Mouse (Mus musculus) fat pad, adult 2 months (tissue): Measurements from ENCODE around the gene Abca7.
"Not testable (repeated sequence)": the region's sequence is repeated elsewhere in the genome, so short reads cannot be mapped to it uniquely, and the experiment has no call there.

Experiments used
- DNase-seq: peaks from one replicate; pipeline ENCODE4 v3.0.0-alpha.2; 2011; ENCODE audit warnings: low read depth, low spot score; ENCODE audit errors: extremely low read depth

Abca7 gene

GRCm38 (mm10) chr10:80020603-80021319 is 24.5 kb downstream of the Abca7 start:
- DNase-seq = no peak

DNA sequence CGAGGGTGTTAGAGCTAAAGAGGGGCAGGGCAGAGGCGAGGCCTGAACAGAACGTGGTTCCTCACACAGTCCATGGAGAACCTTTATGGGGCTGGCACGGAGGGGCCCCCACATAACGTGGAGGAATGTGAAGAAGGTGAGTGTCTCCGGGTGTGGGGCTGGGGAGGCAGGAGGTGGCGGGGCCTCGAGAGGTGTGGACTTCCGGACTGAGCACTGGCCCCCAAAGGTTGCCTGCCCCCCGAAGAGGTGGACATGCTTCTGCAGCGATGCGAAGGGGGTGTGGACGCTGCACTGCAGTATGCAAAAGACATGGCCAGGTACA is 25.0 kb downstream of the Abca7 start:
- DNase-seq = no peak

- no peak for DNase-seq
These were observed 25.9 kb downstream of the Abca7 start for GRCm38 (mm10) chr10:80022164-80022563.

- no peak for DNase-seq
These were observed 26.5 kb downstream of the Abca7 start for GRCm38 (mm10) chr10:80022806-80023205.

DNA sequence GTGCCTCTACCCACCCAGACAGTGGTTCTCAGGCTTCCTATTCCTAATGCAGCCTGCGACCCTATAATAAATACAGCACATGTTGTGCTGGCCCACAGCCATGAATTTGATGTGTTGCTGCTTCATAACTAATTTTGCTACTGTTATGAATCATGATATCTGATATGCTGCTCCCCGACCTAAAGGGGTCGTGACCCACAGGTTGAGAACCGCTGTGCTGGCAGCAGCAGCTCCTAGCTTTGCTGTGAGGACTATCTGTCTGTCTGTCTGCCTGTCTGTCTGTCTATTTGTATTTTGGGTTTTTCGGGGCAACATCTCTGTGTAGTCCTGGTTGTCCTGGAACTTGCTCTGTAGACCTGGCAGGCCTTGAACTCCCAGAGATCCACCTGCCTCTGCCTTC is 27.5 kb downstream of the Abca7 start:
- no peak for DNase-seq

GRCm38 (mm10) chr10:80024229-80025043 is 28.1 kb downstream of the Abca7 start:
- no peak for DNase-seq

DNA sequence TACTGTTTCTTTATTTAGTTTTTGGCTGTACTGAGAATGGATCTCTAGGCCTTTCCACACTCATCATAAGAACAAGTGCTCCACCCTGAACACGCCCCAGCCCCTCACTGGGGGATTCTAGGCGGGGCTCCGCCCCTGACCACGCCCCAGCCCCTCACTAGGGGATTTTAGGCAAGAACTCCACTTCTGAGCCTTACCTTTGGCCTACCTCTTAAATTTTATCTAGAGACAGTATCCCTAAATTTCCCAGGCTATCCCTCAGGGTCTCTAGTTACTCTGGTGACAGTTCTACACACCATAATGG is 28.7 kb downstream of the Abca7 start:
- no peak for DNase-seq

GRCm38 (mm10) chr10:80025463-80025862 is 29.2 kb downstream of the Abca7 start:
- no peak for DNase-seq

DNA sequence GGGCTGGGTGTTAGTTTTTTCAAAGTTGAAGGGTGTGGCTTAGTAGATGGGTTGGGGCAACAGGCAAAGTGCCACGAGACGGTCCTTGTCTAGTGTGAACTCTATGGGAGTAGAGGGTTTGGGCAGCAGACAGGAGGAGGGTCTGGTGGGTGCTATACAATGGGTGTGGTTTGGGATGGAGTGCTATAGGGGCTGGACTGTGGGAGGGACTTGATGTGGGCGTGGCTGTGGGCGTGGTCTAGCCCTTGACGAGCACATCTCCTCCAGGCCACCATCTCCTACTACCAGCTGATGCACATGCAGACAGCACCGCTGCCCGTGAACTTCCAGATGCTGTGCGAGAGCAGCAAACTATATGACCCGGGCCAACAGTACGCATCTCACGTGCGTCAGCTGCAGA is 29.6 kb downstream of the Abca7 start:
- DNase-seq = no peak

GRCm38 (mm10) chr10:80027681-80028520 is 31.6 kb downstream of the Abca7 start:
- DNase-seq = no peak

DNA sequence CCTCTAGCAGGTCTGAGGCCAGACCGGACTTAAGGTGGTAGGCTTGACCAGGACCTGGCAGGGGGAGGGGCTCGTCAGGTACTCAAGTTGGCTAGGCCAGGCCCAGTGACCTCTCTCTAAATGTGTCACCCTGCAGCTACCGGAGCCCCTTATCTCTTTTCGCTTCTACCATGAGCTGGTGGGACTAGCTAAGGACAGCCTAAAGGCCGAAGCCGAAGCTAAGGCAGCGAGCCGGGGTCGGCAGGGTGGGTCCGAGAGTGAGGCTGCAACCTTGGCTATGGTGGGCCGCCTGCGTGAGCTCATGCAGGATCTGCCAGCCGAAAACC is 32.2 kb downstream of the Abca7 start:
- no peak for DNase-seq

- no peak for DNase-seq
These were observed 33.9 kb downstream of the Abca7 start for GRCm38 (mm10) chr10:80030191-80030590.

- no peak for DNase-seq
These were observed 34.4 kb downstream of the Abca7 start for GRCm38 (mm10) chr10:80030736-80031135.

GRCm38 (mm10) chr10:80032799-80033480 is 36.6 kb downstream of the Abca7 start:
- no peak for DNase-seq

GRCm38 (mm10) chr10:80033511-80034391 is 37.5 kb downstream of the Abca7 start:
- DNase-seq = no peak

- no peak for DNase-seq
These were observed 38.9 kb downstream of the Abca7 start for GRCm38 (mm10) chr10:80035148-80035547.

- no peak for DNase-seq
These were observed 39.4 kb downstream of the Abca7 start for GRCm38 (mm10) chr10:80035686-80036085.

DNA sequence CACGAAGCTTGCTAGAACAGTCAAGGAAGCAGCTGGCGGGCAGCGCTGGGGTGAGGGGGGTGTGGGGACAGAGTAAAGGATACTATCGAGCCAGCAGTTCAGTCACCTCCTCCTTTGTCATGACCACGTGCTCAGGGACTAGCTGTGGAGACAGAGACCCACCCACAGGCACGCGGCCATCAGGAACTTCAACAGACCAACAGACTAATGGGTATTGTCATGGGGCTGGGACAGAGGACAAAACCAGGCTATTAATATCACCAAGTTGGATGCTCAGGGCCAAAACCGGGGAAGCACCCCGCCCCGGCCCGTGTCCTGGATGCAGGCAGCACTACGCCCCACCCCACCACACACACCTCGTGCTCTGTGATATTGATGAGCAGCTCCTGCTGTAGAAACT is 40.5 kb downstream of the Abca7 start:
- DNase-seq = no peak

DNA sequence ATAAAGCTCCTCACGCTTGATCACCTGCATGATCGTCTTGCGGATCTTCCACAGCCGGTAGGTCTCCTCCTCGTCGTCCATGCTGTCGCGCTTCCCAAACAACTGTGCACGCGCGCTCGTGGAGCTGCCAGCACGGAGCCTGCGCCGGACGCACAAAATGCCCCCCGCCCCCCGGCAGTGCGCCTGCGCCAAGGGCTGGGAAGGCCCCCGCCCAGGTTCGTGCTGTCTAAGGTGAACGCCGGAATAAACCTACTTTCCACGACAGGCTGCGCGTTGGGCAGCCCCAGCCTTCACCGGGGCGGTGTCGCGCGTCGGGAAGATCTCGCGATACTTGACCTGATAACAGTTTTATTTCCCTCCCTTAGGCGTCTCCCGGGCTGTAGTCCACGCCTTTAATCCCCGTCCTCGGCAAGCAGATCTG is 43.3 kb downstream of the Abca7 start, which contains the start of gene Polr2e:
Polr2e (minus strand) TSS at position 237 of the 421 bp plus-strand sequence.
- no peak for DNase-seq

GRCm38 (mm10) chr10:80041409-80042060 is 45.2 kb downstream of the Abca7 start:
- DNase-seq = not testable (repeated sequence)
